Mouse (Mus musculus): ENCODE measurements around the gene Ttc30a1.

- TF ChIP-seq CTCF (IDR thresholded peaks at IDR 0.05; ENCODE audit: low read depth) (no peak), EP300 (IDR thresholded peaks at IDR 0.05; ENCODE audit: low read depth) (no peak)
These were observed 34.4 kb upstream of the Ttc30a1 start for GRCm38 (mm10) chr2:76016136-76016535.

Measured in liver, postnatal 0 days (tissue).